Mouse (Mus musculus) neural tube, embryonic 14.5 days (tissue): Measurements from ENCODE around the gene Gm20388. TPM values are rescaled to one million over a fixed set of nuclear protein-coding genes. Genes with fewer than 3 reads are reported as not detected.

Experiments
- ATAC-seq: fragments of 200-750 bp; cut with Nextera tagmentation; 2 replicates; pipeline ENCODE4 v1.8.0; 2017; ENCODE audit warnings: low read depth, mild to moderate bottlenecking, moderate TSS enrichment, moderate library complexity
- H3K27ac ChIP-seq: fragments of 300-500 bp; sonication (generic); 2 replicates; pipeline ENCODE4 v1.5.1; 2014; ENCODE audit warnings: low read depth, mild to moderate bottlenecking, control low read depth, low read length, moderate library complexity, mixed read lengths
- H3K27me3 ChIP-seq: fragments of 300-500 bp; sonication (generic); 2 replicates; pipeline ENCODE4 v1.6.1; 2014; ENCODE audit warnings: low read length; ENCODE audit not compliant: control insufficient read depth, insufficient read depth
- H3K36me3 ChIP-seq: fragments of 300-500 bp; sonication (generic); 2 replicates; pipeline ENCODE4 v1.6.1; 2014; ENCODE audit warnings: low read length, mixed read lengths; ENCODE audit not compliant: control insufficient read depth, insufficient read depth
- H3K4me1 ChIP-seq: fragments of 300-500 bp; sonication (generic); 2 replicates; pipeline ENCODE4 v1.6.1; 2014; ENCODE audit warnings: low read length; ENCODE audit not compliant: control insufficient read depth, insufficient read depth
- H3K4me2 ChIP-seq: fragments of 300-500 bp; sonication (generic); 2 replicates; pipeline ENCODE4 v1.6.1; 2014; ENCODE audit warnings: mild to moderate bottlenecking, low read depth, low read length, control low read depth
- H3K4me3 ChIP-seq: fragments of 300-500 bp; sonication (generic); 2 replicates; pipeline ENCODE4 v1.5.1; 2014; ENCODE audit warnings: low read depth, low read length, control low read depth, mixed read lengths
- H3K9ac ChIP-seq: fragments of 300-500 bp; sonication (generic); replicated peaks from 2 replicates; pipeline ENCODE4 v1.6.1; 2014; ENCODE audit warnings: low read depth, mild to moderate bottlenecking, control low read depth, low read length, mixed read lengths
- H3K9me3 ChIP-seq: fragments of 300-500 bp; sonication (generic); 2 replicates; pipeline ENCODE4 v1.6.1; 2016; ENCODE audit warnings: low read length; ENCODE audit not compliant: control insufficient read depth
- WGBS: fragments of 180-500 bp; shearing (Covaris S2); extraction: QIAGEN DNeasy Blood & Tissue Kit; methylation state at CpG from one replicate; pipeline ENCODE4 v1.1.7; 2014; 5-methylcytosine and 5-hydroxymethylcytosine counted together
- polyA plus RNA-seq: library from polyadenylated mRNA; unstranded; fragments of >200 nt; fragmentation: Nextera tagmentation; extraction: Ambion mirVana; gene quantifications from 2 replicates; pipeline ENCODE4 v1.2.1, GENCODE M21; 2014

The Gm20388 gene
- polyA plus RNA-seq, 1 experiment from 2014 or later, result 10.3 TPM

DNA sequence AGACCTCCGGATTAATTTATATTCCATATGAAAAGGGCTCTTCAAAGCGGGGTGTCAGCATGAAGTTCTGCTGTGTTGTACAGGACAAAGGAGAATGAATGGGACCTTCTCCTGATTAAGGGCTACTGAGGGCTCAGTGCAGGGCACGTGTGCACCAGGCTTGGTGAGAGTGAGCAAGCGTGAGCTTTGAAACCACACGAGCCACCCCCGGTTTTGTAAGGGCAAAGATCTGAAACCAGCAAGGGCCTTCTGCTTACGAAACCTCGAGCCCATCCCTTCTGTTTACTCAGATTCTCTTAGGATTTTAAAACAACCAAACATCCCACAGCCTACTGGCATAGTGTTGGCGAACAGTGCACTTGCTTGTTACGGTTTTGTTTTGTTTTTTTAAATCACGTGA is 3750.9 kb downstream of the Gm20388 start:
- H3K27ac ChIP-seq, result no peak overlapping the region
- 92% methylated on average over 11 of the region's 11 CpGs for WGBS
- H3K9me3 ChIP-seq, result no peaks in the 10 kb centered on the region
- no peaks in the 10 kb centered on the region for H3K4me1 ChIP-seq
- no peak overlapping the region for H3K4me2 ChIP-seq
- no peak overlapping the region for H3K9ac ChIP-seq
- H3K4me3 ChIP-seq, result no peak overlapping the region
- ATAC-seq, result no peak
- H3K36me3 ChIP-seq, result peaks cover 19% of the 10 kb centered on the region
- no peaks in the 10 kb centered on the region for H3K27me3 ChIP-seq

- 86% methylated on average over 6 of the region's 6 CpGs for WGBS
- H3K9ac ChIP-seq, result no peak overlapping the region
- ATAC-seq, result no peak
Observed at GRCm38 (mm10) chr8:123665580-123665979, 3754.9 kb downstream of the Gm20388 start.

GRCm38 (mm10) chr8:123666832-123667231 is 3756.2 kb downstream of the Gm20388 start:
- H3K4me1 ChIP-seq, result no peaks in the 10 kb centered on the region
- H3K4me3 ChIP-seq, result no peak overlapping the region
- no peak overlapping the region for H3K9ac ChIP-seq
- peaks cover 10% of the 10 kb centered on the region for H3K36me3 ChIP-seq
- no peak overlapping the region for H3K27ac ChIP-seq
- H3K4me2 ChIP-seq, result no peak overlapping the region
- 69% methylated on average over 1 of the region's 1 CpGs for WGBS
- no peaks in the 10 kb centered on the region for H3K9me3 ChIP-seq
- no peaks in the 10 kb centered on the region for H3K27me3 ChIP-seq
- ATAC-seq, result no peak

More at GRCm38 (mm10) chr8:123665580-123665979, 3754.9 kb downstream of the Gm20388 start:
- H3K4me3 ChIP-seq, result no peak overlapping the region
- no peaks in the 10 kb centered on the region for H3K4me1 ChIP-seq
- H3K4me2 ChIP-seq, result no peak overlapping the region
- no peaks in the 10 kb centered on the region for H3K9me3 ChIP-seq
- peaks cover 14% of the 10 kb centered on the region for H3K36me3 ChIP-seq
- no peak overlapping the region for H3K27ac ChIP-seq
- no peaks in the 10 kb centered on the region for H3K27me3 ChIP-seq

GRCm38 (mm10) chr8:123668681-123669080 is 3758.0 kb downstream of the Gm20388 start:
- H3K4me3 ChIP-seq, result no peak overlapping the region
- H3K9ac ChIP-seq, result no peak overlapping the region
- 0 out of 2 replicates have a peak, but pooled peaks cover 2% of the 10 kb centered on the region for H3K36me3 ChIP-seq
- no peak overlapping the region for H3K4me2 ChIP-seq
- H3K27me3 ChIP-seq, result no peaks in the 10 kb centered on the region
- H3K4me1 ChIP-seq, result no peaks in the 10 kb centered on the region
- no peaks in the 10 kb centered on the region for H3K9me3 ChIP-seq
- H3K27ac ChIP-seq, result no peak overlapping the region
- ATAC-seq, result no peak
- WGBS, result 42% methylated on average over 3 of the region's 4 CpGs

- H3K9me3 ChIP-seq, result no peaks in the 10 kb centered on the region
- ATAC-seq, result no peak
- 53% methylated on average over 7 of the region's 7 CpGs for WGBS
- no peak overlapping the region for H3K9ac ChIP-seq
- no peak overlapping the region for H3K4me3 ChIP-seq
- no peak overlapping the region for H3K4me2 ChIP-seq
- no peaks in the 10 kb centered on the region for H3K36me3 ChIP-seq
- no peaks in the 10 kb centered on the region for H3K27me3 ChIP-seq
- H3K27ac ChIP-seq, result no peak overlapping the region
- H3K4me1 ChIP-seq, result peaks cover 4% of the 10 kb centered on the region; the same call in 1 of the 2 replicates
Observed at GRCm38 (mm10) chr8:123670766-123671165, 3760.1 kb downstream of the Gm20388 start.

DNA sequence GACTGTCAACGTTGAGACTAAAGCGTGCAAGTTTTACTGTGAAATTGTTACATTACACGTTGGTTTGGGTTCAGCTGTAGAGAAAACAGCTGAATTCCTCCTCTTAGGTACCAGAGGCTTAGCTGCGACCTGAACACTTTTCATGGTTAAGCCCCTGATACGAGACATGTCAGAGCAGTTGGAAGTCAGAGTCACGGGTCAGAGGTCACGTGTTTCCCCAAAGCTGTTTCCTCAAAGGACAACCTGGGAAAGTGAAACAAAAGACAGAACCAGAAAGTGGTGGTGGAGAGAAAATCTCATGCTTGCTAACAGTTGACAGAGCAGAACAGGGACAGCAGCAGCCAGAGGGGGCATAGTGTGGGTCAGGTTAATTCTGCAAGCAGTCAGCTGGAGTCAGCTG is 3760.8 kb downstream of the Gm20388 start:
- no peaks in the 10 kb centered on the region for H3K9me3 ChIP-seq
- no peak overlapping the region for H3K27ac ChIP-seq
- 80% methylated on average over 7 of the region's 7 CpGs for WGBS
- no peak overlapping the region for H3K4me2 ChIP-seq
- H3K9ac ChIP-seq, result no peak overlapping the region
- H3K4me3 ChIP-seq, result no peak overlapping the region
- H3K27me3 ChIP-seq, result no peaks in the 10 kb centered on the region
- no peaks in the 10 kb centered on the region for H3K36me3 ChIP-seq
- ATAC-seq, result no peak
- H3K4me1 ChIP-seq, result peaks cover 4% of the 10 kb centered on the region; the same call in 1 of the 2 replicates

- no peak for ATAC-seq
- Histone ChIP-seq H3K9ac (no peak overlapping the region), H3K36me3 (no peaks in the 10 kb centered on the region), H3K27ac (no peak overlapping the region), H3K4me3 (no peak overlapping the region), H3K4me1 (peaks cover 4% of the 10 kb centered on the region; the same call in 1 of the 2 replicates), H3K27me3 (no peaks in the 10 kb centered on the region), H3K9me3 (no peaks in the 10 kb centered on the region), H3K4me2 (no peak overlapping the region)
- WGBS, result 65% methylated on average over 6 of the region's 6 CpGs
Observed at GRCm38 (mm10) chr8:123672648-123673047, 3762.0 kb downstream of the Gm20388 start.

DNA sequence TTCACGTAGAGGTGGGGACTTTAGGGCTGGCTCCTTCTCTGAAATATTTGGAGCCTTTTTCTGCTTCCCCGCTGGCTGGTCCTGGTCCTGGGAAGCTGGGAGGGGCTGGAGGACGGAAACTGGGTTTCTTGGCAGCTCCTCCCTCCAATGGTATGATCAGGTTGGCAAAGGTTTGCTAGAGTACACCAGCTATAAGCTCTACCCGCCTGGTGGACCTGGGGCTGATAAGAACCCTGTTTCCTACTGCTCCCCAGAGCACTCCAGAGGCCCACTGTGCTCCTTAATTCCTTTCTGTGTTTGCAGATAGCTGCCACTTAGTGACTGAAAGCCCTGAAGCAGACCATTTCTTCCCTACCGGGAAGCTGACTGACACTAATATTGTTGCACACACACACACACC is 3765.0 kb downstream of the Gm20388 start:
- no peaks in the 10 kb centered on the region for H3K9me3 ChIP-seq
- H3K4me1 ChIP-seq, result peaks cover 4% of the 10 kb centered on the region; the same call in 1 of the 2 replicates
- H3K27me3 ChIP-seq, result no peaks in the 10 kb centered on the region
- no peak overlapping the region for H3K27ac ChIP-seq
- no peak overlapping the region for H3K9ac ChIP-seq
- H3K36me3 ChIP-seq, result no peaks in the 10 kb centered on the region
- WGBS, result 48% methylated on average over 5 of the region's 5 CpGs
- H3K4me3 ChIP-seq, result no peak overlapping the region
- no peak for ATAC-seq
- H3K4me2 ChIP-seq, result no peak overlapping the region

DNA sequence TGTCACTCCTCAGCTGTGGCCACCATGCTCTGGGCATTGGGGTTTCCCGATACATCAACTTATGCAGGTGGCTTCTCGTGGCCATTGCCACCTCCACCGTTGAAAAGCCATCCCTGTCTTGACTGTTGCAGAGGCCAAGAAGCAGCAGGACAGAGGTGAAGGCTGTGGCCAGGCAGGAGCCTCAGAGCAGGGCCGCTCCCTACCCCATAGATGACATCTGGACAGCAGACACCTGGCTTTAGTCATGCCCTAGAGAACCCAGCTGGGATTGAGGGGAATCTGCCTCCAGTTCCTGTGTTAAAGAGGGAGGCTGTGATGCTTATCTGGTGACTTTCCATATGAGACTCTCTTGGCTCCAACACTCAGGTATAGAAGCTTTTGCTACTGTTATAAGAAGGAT is 3767.7 kb downstream of the Gm20388 start:
- Histone ChIP-seq H3K36me3 (no peaks in the 10 kb centered on the region), H3K9me3 (no peaks in the 10 kb centered on the region), H3K4me1 (peaks cover 4% of the 10 kb centered on the region; the same call in 1 of the 2 replicates), H3K27ac (no peak overlapping the region), H3K27me3 (no peaks in the 10 kb centered on the region), H3K4me3 (no peak overlapping the region), H3K4me2 (no peak overlapping the region), H3K9ac (no peak overlapping the region)
- ATAC-seq, result no peak
- WGBS, result 94% methylated on average over 4 of the region's 4 CpGs
